ENCODE assay signal across 8 mouse cellular contexts in the genomic region with DNA sequence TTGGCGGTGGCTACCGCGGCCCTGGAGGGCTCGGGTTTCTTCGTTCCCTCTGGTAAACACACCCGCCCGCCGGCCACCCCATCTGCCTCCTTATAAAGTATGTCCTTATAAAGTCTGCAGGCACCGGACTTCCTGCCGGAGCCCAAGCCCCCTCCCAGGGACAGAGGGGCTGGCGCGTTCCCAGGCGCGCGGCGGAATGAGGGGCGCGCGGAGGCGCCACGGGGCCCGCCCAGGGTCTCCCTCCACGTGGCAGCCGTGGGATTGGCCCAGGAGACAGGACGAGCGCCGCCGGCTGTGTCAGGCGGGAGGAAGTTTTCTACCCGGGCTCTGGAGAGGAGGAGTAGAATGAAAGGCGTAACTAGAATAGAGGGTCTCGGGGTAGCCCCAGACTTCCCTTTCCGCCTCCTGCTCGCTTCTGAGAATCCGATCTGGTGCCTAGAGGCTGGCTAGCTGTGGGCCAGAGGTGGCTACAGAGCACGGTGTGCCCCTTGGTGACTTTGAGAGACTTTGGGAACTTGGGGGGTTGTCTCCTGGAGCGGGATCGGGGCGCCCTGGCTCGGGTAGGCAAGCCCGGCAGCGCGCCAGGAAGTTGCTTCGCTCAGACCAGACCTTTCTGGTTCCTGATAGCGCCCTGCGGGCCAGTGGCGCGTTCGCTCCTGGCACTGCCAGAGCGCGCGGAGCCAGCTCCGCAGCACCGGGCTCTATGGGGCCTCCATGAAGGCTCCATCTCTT. TPM values are rescaled to one million over a fixed set of nuclear protein-coding genes. Genes with fewer than 3 reads are reported as not detected.
DNase-seq lines count a peak whose midpoint lies in the region; ATAC-seq lines count a peak whose summit lies in the region.

No protein-coding gene starts in this region.

- ATAC-seq in forebrain, embryonic 12.5 days (ENCODE audit: low FRiP score), result peak; percentile 89
- no peak for ATAC-seq in cerebellum, adult (ENCODE audit: insufficient number of reproducible peaks, low FRiP score, low TSS enrichment)

- no peaks in the 10 kb centered on the region; the same call in 1 of the 2 replicates for H3K36me3 ChIP-seq in forebrain, embryonic 12.5 days (replicated peaks)

- H3K4me1 ChIP-seq in forebrain, embryonic 12.5 days, result peaks cover 34% of the 10 kb centered on the region

- H3K4me3 ChIP-seq in forebrain, embryonic 12.5 days (replicated peaks), result peak overlapping the region; percentile 48

- peaks cover 37% of the 10 kb centered on the region for H3K27me3 ChIP-seq in forebrain, embryonic 12.5 days

- peak overlapping the region; percentile 82 for H3K27ac ChIP-seq in forebrain, embryonic 12.5 days

- DNase-seq in A20 (ENCODE audit: low read depth, low spot score) (peak; percentile 75), ZHBTc4 (ENCODE audit: low read depth, low spot score) (peak; percentile 71)
- peak; percentile 61 for DNase-seq in heart, postnatal 25 days (ENCODE audit: low spot score)
- DNase-seq in kidney, postnatal 4 days, result peak; percentile 83 to 89
- DNase-seq in mesoderm, embryonic 11.5 days (ENCODE audit: low read depth, low spot score), result peak; percentile 91
- DNase-seq in spleen, postnatal 36 days (ENCODE audit: low spot score in 2 of 2), result peak; percentile 61 to 64

- WGBS in forebrain, embryonic 12.5 days, result under 1% methylated on average over 54 of the region's 54 CpGs

- intact Hi-C loops in heart, postnatal 25 days (cut with DNase I), result no loop called here

- peak overlapping the region; percentile 73 for H3K9ac ChIP-seq in forebrain, embryonic 12.5 days

- no peaks in the 10 kb centered on the region for H3K9me3 ChIP-seq in forebrain, embryonic 12.5 days

- peak overlapping the region; percentile 94 for H3K4me2 ChIP-seq in forebrain, embryonic 12.5 days

RNA-seq across cellular contexts. Expression of a gene that starts 1.5 kb away (rescaled TPM):
- 11.4 and 14.4 TPM in 2 replicates for polyA plus RNA-seq in forebrain, embryonic 12.5 days (2016; fragmentation: Nextera tagmentation; extraction: Ambion mirVana)
- 1 to 10 TPM; 1.5 to 2.2 TPM for total RNA-seq in heart, postnatal 25 days (2021)

RNA-seq across cellular contexts. Expression of a gene that starts 13.4 kb away (rescaled TPM):
- 36.7 and 42.3 TPM in 2 replicates for polyA plus RNA-seq in forebrain, embryonic 12.5 days (2016; fragmentation: Nextera tagmentation; extraction: Ambion mirVana)
- total RNA-seq in heart, postnatal 25 days (2021), result 100 to 1,000 TPM in 1 of 2 experiments, 10 to 100 TPM in 1; 99.8 to 103 TPM

RNA-seq across cellular contexts. Expression of a gene that starts 17.7 kb away (rescaled TPM):
- polyA plus RNA-seq in forebrain, embryonic 12.5 days (2016; fragmentation: Nextera tagmentation; extraction: Ambion mirVana), result not detected in 2 replicates
- not detected for total RNA-seq in heart, postnatal 25 days (2021)

RNA-seq across cellular contexts. Expression of a gene that starts 41.6 kb away (rescaled TPM):
- polyA plus RNA-seq in forebrain, embryonic 12.5 days (2016; fragmentation: Nextera tagmentation; extraction: Ambion mirVana), result 30.0 and 30.5 TPM in 2 replicates
- total RNA-seq in heart, postnatal 25 days (2021), result 10 to 100 TPM; 30.6 to 70.6 TPM

RNA-seq across cellular contexts. Expression of a gene that starts 46.3 kb away (rescaled TPM):
- polyA plus RNA-seq in forebrain, embryonic 12.5 days (2016; fragmentation: Nextera tagmentation; extraction: Ambion mirVana), result 5.2 and 7.9 TPM in 2 replicates
- total RNA-seq in heart, postnatal 25 days (2021), result 1 to 10 TPM; 1.8 to 4.0 TPM
